Mouse (Mus musculus) intestine, embryonic 15.5 days (tissue): ENCODE measurements at regions not wholly inside any gene's neighbourhood (a gene's known extent, or its start where the extent isn't known, plus 50 kb on each side); places are given as distances from the start of the nearest gene placed in this dataset.

Source experiments
- ATAC-seq: fragments of 200-750 bp; cut with Nextera tagmentation; 2 replicates; pipeline ENCODE4 v1.8.0; 2017; ENCODE audit warnings: moderate TSS enrichment, moderate library complexity
- H3K27ac ChIP-seq: fragments of 300-500 bp; sonication (generic); 2 replicates; pipeline ENCODE4 v1.5.1; 2015; ENCODE audit warnings: mild to moderate bottlenecking, inconsistent platforms
- H3K27me3 ChIP-seq: fragments of 300-500 bp; sonication (generic); replicated peaks from 2 replicates; pipeline ENCODE4 v1.6.1; 2015; ENCODE audit warnings: inconsistent platforms
- H3K36me3 ChIP-seq: fragments of 300-500 bp; sonication (generic); 2 replicates; pipeline ENCODE4 v1.6.1; 2015; ENCODE audit warnings: inconsistent platforms
- H3K4me1 ChIP-seq: fragments of 300-500 bp; sonication (generic); replicated peaks from 2 replicates; pipeline ENCODE4 v1.6.1; 2015; ENCODE audit warnings: inconsistent platforms
- H3K4me2 ChIP-seq: fragments of 300-500 bp; sonication (generic); replicated peaks from 2 replicates; pipeline ENCODE4 v1.6.1; 2015; ENCODE audit warnings: mild to moderate bottlenecking, inconsistent platforms
- H3K4me3 ChIP-seq: fragments of 300-500 bp; sonication (generic); replicated peaks from 2 replicates; pipeline ENCODE4 v1.5.1; 2015; ENCODE audit warnings: inconsistent platforms
- H3K9ac ChIP-seq: fragments of 300-500 bp; sonication (generic); 2 replicates; pipeline ENCODE4 v1.6.1; 2015; ENCODE audit warnings: inconsistent platforms
- H3K9me3 ChIP-seq: fragments of 300-500 bp; sonication (generic); 2 replicates; pipeline ENCODE4 v1.6.1; 2016; ENCODE audit warnings: inconsistent platforms
- WGBS: fragments of 180-500 bp; shearing (Covaris S2); methylation state at CpG from one replicate; pipeline ENCODE4 v1.1.7; 2015; 5-methylcytosine and 5-hydroxymethylcytosine counted together

DNA sequence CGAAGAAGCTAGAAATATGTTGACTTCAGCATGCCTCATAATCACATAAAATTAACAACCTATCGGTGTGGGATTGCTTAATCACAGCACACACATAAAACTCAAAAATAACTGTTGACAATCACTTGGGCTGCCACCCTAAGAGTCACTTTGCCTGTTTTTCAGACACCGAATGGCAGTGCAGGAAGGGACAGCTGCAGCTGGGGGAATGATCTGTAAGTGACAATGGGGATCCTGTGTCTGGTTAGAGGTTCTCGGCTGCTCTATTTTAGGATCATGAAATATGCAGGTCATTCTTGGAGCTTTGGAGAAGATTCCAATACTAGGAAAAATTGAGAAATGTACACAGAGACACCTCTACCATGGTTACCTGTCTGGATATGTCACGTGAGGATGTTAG is 54.4 kb upstream of the Tcf12 start:
- WGBS = 81% methylated on average over 5 of the region's 5 CpGs
- ATAC-seq = no peak
- H3K27ac ChIP-seq = no peak overlapping the region
- H3K36me3 ChIP-seq = no peaks in the 10 kb centered on the region
- H3K9me3 ChIP-seq = no peaks in the 10 kb centered on the region
- no peak overlapping the region for H3K4me3 ChIP-seq
- H3K4me1 ChIP-seq = peaks cover 3% of the 10 kb centered on the region
- no peak overlapping the region for H3K4me2 ChIP-seq
- H3K27me3 ChIP-seq = no peaks in the 10 kb centered on the region
- H3K9ac ChIP-seq = no peak overlapping the region

DNA sequence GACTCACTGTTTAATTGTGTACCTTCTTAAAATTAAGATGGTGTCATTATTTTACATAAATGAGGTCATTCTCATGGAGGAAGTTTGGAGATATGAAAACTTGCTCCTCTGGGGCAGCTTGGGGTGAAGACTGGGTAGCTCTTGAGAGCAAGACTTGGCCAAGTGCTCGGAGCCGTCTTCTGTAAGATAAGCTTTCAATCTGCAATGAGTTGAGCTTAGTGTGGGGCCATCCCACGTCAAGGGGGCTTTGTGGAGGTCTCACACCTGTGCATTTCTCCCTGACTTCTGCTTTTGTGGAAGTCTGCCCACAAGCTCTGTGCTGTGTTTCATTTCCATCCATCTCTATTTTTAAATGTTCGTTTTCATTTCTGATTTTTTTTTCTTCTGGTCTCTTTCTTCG is 54.9 kb upstream of the Tcf12 start:
- H3K4me2 ChIP-seq = no peak overlapping the region
- ATAC-seq = no peak
- H3K27me3 ChIP-seq = no peaks in the 10 kb centered on the region
- H3K4me3 ChIP-seq = no peak overlapping the region
- WGBS = 83% methylated on average over 5 of the region's 5 CpGs
- peaks cover 3% of the 10 kb centered on the region for H3K4me1 ChIP-seq
- no peaks in the 10 kb centered on the region for H3K36me3 ChIP-seq
- no peaks in the 10 kb centered on the region for H3K9me3 ChIP-seq
- no peak overlapping the region for H3K27ac ChIP-seq
- no peak overlapping the region for H3K9ac ChIP-seq

DNA sequence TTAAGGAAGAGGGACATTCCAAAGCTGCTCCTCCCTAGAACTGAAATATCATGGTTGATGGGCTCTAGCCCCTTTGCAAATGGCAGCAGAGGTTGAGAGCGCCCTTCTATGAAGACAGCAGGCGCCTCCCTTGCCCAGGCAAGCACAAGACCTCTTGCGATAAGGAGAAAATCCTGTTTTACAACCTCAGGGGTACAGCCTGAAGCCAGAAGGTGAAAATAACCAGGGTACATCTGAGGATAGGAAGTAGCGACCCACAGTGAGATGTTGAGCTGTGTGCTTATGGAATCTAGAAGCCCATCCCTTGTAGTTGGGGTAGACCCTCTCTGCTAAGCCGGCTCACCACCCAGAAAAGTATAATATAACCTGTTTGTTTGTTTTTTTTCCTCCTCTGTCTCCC is 57.6 kb upstream of the Tcf12 start:
- Histone ChIP-seq H3K36me3 (no peaks in the 10 kb centered on the region), H3K27me3 (no peaks in the 10 kb centered on the region), H3K4me1 (peaks cover 3% of the 10 kb centered on the region), H3K9me3 (no peaks in the 10 kb centered on the region), H3K4me3 (0 out of 2 replicates have a peak overlapping the region, but pooled peaks have one; percentile 24), H3K9ac (no peak overlapping the region), H3K27ac (no peak overlapping the region), H3K4me2 (peak overlapping the region; percentile 56)
- 48% methylated on average over 5 of the region's 5 CpGs for WGBS
- peak; percentile 71 for ATAC-seq

DNA sequence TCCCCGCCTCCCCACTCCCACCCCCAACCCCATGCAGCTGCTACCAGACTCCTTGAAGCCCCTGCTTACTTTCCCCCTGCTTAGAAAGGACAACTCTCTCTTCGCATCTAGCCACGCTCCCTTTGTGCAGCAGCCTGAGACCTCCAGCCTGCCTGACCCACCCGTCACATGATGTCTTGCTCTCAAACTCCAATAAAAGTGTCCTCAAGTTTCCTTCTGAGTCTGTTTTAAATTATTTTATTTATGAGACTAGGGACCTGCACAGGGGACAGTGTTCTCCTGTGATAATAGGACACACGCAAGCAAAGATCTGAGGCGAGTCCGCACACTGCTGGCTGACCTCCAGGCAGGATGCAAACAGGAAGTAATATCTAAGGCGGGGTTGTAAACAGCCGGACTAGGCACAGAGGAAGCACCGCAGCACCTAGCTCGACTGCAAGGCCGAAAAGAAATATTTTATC is 58.1 kb upstream of the Tcf12 start:
- Histone ChIP-seq H3K36me3 (no peaks in the 10 kb centered on the region), H3K9me3 (no peaks in the 10 kb centered on the region), H3K9ac (no peak overlapping the region), H3K4me3 (peak overlapping the region; percentile 24), H3K4me1 (peaks cover 3% of the 10 kb centered on the region), H3K27ac (no peak overlapping the region; the same call in 1 of the 2 replicates), H3K4me2 (peak overlapping the region; percentile 56), H3K27me3 (no peaks in the 10 kb centered on the region)
- ATAC-seq = peak; percentile 88
- 4% methylated on average over 12 of the region's 12 CpGs for WGBS

DNA sequence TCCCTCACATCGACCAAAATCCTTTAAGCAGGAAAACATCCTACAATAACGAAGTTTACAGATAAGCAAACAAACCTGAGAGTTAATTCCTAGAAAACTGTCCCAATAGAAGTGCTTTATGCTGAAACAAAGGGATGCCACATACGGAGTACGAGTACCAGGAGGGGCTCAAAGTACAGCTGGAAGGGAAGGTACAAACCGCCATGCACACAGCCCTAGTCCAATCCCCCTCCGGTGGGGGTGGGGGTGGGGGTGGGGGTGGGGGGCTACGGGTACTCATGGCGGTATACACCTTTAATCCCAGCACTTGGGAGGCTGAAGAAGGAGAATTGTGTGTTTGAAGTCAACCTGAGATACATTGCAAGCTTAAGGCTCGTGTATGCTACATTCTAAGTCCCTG is 58.6 kb upstream of the Tcf12 start:
- H3K4me1 ChIP-seq = peaks cover 3% of the 10 kb centered on the region
- H3K9ac ChIP-seq = no peak overlapping the region
- no peaks in the 10 kb centered on the region for H3K36me3 ChIP-seq
- peak overlapping the region; percentile 24 for H3K4me3 ChIP-seq
- WGBS = 9% methylated on average over 9 of the region's 9 CpGs
- H3K27me3 ChIP-seq = no peaks in the 10 kb centered on the region
- H3K4me2 ChIP-seq = peak overlapping the region; percentile 56
- no peaks in the 10 kb centered on the region for H3K9me3 ChIP-seq
- no peak overlapping the region for H3K27ac ChIP-seq
- peak; percentile 53; the same call in 1 of the 2 replicates for ATAC-seq

DNA sequence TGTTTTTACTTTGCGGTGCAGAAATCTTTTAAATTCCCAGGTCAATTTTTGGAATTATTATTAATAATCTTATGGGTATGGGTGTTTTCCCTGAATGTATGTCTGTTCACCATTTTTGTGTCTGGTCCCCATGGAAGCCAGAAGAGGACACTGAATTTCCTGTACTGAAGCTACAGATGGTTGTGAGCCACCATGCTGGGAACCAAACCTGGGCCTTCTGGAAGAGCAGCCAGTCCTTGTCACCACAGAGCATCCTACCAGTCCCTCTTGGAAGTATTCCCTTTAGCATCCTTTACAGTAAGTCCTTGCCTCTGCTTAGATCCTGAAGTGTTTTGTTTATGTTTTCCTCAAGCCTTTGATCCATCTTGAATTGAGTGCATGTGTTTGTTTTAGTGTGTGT is 60.7 kb upstream of the Tcf12 start:
- no peaks in the 10 kb centered on the region for H3K36me3 ChIP-seq
- 92% methylated on average over 1 of the region's 1 CpGs for WGBS
- H3K27me3 ChIP-seq = no peaks in the 10 kb centered on the region
- H3K27ac ChIP-seq = no peak overlapping the region
- no peak overlapping the region for H3K9ac ChIP-seq
- ATAC-seq = no peak
- no peak overlapping the region for H3K4me2 ChIP-seq
- no peak overlapping the region for H3K4me3 ChIP-seq
- peaks cover 3% of the 10 kb centered on the region for H3K4me1 ChIP-seq
- H3K9me3 ChIP-seq = no peaks in the 10 kb centered on the region

DNA sequence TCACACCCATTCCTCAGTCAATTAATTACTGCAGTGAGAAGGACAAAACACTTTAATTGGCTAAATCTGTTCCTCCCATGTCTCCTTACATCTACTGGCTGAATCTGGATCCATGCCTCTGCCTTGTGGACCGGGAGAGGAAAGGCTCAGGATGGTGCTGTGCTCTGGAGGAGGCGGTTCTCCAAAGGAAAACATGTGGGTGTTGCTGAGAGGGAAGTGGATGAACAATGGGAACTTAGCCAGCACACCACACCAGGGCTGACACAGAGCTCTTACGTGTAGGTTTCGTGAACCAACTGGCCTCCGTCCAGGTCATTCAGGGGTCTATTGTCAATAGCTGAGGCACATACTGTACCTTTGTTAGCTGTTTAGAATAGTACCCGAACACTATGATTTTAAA is 69.3 kb upstream of the Tcf12 start:
- H3K4me3 ChIP-seq = no peak overlapping the region
- no peak overlapping the region for H3K4me2 ChIP-seq
- H3K27ac ChIP-seq = no peak overlapping the region
- H3K9ac ChIP-seq = no peak overlapping the region
- H3K4me1 ChIP-seq = no peaks in the 10 kb centered on the region
- H3K27me3 ChIP-seq = no peaks in the 10 kb centered on the region
- H3K9me3 ChIP-seq = no peaks in the 10 kb centered on the region
- WGBS = 69% methylated on average over 6 of the region's 6 CpGs
- H3K36me3 ChIP-seq = no peaks in the 10 kb centered on the region
- no peak for ATAC-seq

DNA sequence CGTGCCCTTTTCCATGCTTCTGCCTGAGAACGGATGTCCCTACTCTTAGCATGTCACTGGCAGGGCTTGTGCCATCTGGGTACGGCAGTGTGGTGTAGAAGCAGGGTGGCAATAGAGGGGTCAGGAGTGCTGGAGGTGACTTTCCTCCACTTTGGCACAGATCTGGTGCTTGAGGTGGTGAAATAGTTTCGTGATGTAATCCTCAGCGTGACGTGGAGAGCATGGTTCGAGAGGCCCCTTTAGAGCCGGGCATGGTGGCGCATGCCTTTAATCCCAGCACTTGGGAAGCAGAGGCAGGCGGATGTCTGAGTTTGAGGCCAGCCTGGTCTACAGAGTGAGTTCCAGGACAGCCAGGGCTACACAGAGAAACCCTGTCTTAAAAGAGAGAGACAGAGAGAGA is 71.7 kb upstream of the Tcf12 start:
- no peaks in the 10 kb centered on the region for H3K4me1 ChIP-seq
- H3K27ac ChIP-seq = no peak overlapping the region
- H3K4me3 ChIP-seq = no peak overlapping the region
- H3K9me3 ChIP-seq = no peaks in the 10 kb centered on the region
- H3K4me2 ChIP-seq = no peak overlapping the region
- 90% methylated on average over 10 of the region's 10 CpGs for WGBS
- no peaks in the 10 kb centered on the region for H3K27me3 ChIP-seq
- no peak for ATAC-seq
- no peaks in the 10 kb centered on the region for H3K36me3 ChIP-seq
- no peak overlapping the region for H3K9ac ChIP-seq

DNA sequence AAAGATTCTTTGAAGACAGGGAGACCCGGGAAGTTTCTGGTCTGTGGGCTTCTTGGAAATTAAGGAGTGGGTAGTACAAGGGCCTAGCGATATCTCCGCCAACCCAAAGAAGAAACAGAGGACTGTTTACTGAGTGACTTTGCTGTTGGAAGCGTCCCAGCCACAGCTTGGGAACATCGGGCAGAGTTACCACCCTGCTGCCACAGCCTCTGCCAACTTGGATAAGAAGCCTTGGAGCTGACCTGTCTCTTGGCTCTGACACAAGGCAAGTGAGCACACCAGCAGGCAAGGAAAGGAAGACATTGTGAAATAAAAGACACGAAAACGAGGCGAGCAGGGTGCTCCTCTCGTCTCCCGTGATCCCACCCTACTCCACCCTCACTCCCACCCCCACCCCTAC is 72.3 kb upstream of the Tcf12 start:
- Histone ChIP-seq H3K4me1 (no peaks in the 10 kb centered on the region), H3K4me2 (no peak overlapping the region), H3K27ac (no peak overlapping the region), H3K36me3 (no peaks in the 10 kb centered on the region), H3K27me3 (no peaks in the 10 kb centered on the region), H3K9me3 (no peaks in the 10 kb centered on the region), H3K4me3 (no peak overlapping the region), H3K9ac (no peak overlapping the region)
- ATAC-seq = no peak
- WGBS = 77% methylated on average over 10 of the region's 10 CpGs

DNA sequence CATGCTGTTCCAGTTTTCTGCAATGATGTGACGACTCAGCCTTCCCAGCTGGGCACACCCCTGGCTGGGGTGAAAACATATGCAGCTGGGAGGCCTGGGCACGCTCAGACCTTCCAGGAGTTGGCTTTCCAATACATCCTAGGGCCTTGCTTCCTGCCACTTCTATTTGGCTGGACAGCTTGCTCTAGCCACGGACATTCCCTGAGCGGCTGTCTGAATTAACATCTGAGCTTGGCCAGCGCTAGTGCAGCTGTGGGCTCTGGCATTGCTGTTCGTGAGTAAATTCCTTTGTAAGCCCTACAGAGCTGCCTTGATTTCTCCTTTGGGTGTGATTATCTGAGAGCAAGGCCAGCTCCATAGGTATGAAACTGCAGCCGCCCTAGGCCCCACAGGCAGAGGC is 78.2 kb upstream of the Tcf12 start:
- Histone ChIP-seq H3K4me2 (no peak overlapping the region), H3K27ac (no peak overlapping the region), H3K9me3 (no peaks in the 10 kb centered on the region), H3K27me3 (no peaks in the 10 kb centered on the region), H3K4me3 (no peak overlapping the region), H3K4me1 (no peaks in the 10 kb centered on the region), H3K9ac (no peak overlapping the region), H3K36me3 (no peaks in the 10 kb centered on the region)
- WGBS = 77% methylated on average over 7 of the region's 7 CpGs
- ATAC-seq = no peak

DNA sequence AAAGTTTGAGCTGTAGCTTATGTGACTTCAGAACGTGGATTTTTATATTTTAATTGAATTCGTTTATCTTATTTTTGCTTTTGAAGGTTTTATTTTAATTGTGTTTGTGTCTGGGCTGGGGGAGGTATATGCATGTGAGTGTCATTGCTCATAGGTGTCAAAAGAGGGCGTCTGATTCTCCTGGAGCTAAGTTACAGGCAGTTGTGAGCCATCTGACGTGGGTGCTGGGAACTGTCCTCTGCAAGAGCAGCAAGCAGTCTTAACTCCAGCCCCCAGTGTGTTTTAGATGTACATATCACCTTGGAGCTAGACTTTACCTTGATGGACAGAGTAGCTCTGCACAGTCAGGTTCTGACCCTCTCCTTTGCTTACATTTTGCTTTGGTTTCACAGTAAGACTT is 79.0 kb upstream of the Tcf12 start:
- no peaks in the 10 kb centered on the region for H3K36me3 ChIP-seq
- no peaks in the 10 kb centered on the region for H3K27me3 ChIP-seq
- H3K4me1 ChIP-seq = no peaks in the 10 kb centered on the region
- ATAC-seq = no peak
- H3K27ac ChIP-seq = no peak overlapping the region
- H3K4me2 ChIP-seq = no peak overlapping the region
- H3K4me3 ChIP-seq = no peak overlapping the region
- H3K9me3 ChIP-seq = no peaks in the 10 kb centered on the region
- 86% methylated on average over 4 of the region's 4 CpGs for WGBS
- no peak overlapping the region for H3K9ac ChIP-seq

DNA sequence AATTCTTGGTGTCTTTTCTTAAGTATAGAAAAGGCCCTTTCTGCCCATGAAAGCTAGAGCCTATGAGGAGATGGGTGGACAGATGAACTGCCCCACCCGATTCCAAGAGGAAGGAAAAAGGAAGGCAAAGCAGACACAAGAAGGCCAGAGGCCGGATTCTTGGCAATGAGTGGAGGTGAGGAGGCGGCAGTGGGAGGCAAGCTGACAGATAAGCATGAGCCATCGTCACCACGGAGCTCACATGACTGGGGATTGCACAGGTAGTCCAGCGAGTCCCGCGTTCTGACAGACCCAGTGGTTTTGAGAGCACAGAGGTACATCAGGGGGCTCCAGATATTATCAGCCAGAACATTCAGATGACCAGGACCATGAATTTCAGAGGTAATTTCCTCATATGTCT is 79.4 kb upstream of the Tcf12 start:
- no peaks in the 10 kb centered on the region for H3K4me1 ChIP-seq
- H3K4me2 ChIP-seq = no peak overlapping the region
- no peak for ATAC-seq
- no peak overlapping the region for H3K4me3 ChIP-seq
- H3K9ac ChIP-seq = no peak overlapping the region
- H3K27ac ChIP-seq = no peak overlapping the region
- WGBS = 90% methylated on average over 8 of the region's 8 CpGs
- H3K27me3 ChIP-seq = no peaks in the 10 kb centered on the region
- H3K9me3 ChIP-seq = no peaks in the 10 kb centered on the region
- no peaks in the 10 kb centered on the region for H3K36me3 ChIP-seq

DNA sequence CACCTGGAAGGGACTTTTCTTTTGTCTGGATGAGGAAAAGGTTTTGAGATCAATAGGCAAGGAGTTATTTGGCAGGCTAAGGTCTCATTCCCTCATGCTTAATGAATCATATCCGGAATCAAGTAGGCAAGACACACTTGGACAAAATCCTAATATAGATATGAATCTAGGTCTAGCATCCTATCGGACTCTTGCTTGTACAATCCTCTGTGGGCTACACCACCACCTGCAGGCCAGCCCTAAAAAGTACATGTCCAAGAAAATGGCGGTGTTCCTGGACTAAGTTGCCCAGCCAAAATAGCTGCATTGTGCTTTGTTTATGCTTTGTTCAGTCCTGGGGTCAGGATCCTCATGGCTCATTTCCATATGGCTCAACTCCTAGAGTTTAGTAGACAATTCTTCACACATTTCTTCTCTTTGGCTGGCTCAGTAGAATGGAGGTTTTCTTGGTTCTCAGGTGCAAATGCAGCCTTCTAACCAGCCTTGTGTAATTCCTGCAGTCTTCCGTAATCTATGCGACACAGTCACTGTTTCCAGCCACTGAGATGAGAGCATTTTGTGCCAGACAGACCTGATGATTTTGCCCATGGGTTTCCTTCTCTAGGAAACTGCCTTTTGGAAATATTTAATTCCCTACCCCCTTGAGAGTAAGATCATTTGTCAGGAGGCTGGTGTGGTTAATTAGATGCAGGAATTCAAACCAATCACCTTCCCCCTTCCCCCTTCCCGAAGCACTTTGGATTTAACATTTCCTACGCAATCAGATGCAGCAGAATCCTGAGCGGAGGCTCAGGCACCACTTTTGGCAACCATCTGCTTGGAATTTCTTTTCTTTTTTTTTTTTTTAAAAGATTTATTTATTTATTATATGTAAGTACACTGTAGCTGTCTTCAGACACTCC is 80.6 kb upstream of the Tcf12 start:
- Histone ChIP-seq H3K27ac (no peak overlapping the region), H3K9me3 (no peaks in the 10 kb centered on the region), H3K27me3 (no peaks in the 10 kb centered on the region), H3K4me2 (no peak overlapping the region), H3K4me3 (no peak overlapping the region), H3K4me1 (no peaks in the 10 kb centered on the region), H3K36me3 (no peaks in the 10 kb centered on the region), H3K9ac (no peak overlapping the region)
- WGBS = 56% methylated on average over 8 of the region's 8 CpGs
- no peak for ATAC-seq
